Mouse (Mus musculus): Measurements from ENCODE around the gene Wsb2.
A peak's percentile ranks its signal among the peaks of the same experiment; 100 is the strongest.
"Not testable (repeated sequence)": the region's sequence is repeated elsewhere in the genome, so short reads cannot be mapped to it uniquely, and the experiment has no call there.

Wsb2 gene

GRCm38 (mm10) chr5:117390895-117391294, 33.8 kb downstream of the Wsb2 start:
- no peak for DNase-seq

- DNase-seq: no peak
These were observed 38.7 kb downstream of the Wsb2 start for GRCm38 (mm10) chr5:117395834-117396233.

- no peak for DNase-seq
These were observed 39.5 kb downstream of the Wsb2 start for GRCm38 (mm10) chr5:117396596-117397014.

GRCm38 (mm10) chr5:117397371-117397770, 40.3 kb downstream of the Wsb2 start:
- DNase-seq: no peak

GRCm38 (mm10) chr5:117398007-117398550, 41.0 kb downstream of the Wsb2 start:
- peak; percentile 51 to 68 for DNase-seq

GRCm38 (mm10) chr5:117399281-117399680, 42.2 kb downstream of the Wsb2 start:
- DNase-seq: no peak

GRCm38 (mm10) chr5:117403609-117404008, 46.5 kb downstream of the Wsb2 start:
- DNase-seq: no peak

- DNase-seq: not testable (repeated sequence)
These were observed 47.6 kb downstream of the Wsb2 start for GRCm38 (mm10) chr5:117404671-117405070.

- peak; percentile 68 to 72 for DNase-seq
These were observed 51.1 kb downstream of the Wsb2 start for GRCm38 (mm10) chr5:117408216-117408615.

- no peak for DNase-seq
These were observed 52.3 kb downstream of the Wsb2 start for GRCm38 (mm10) chr5:117409369-117409768.

GRCm38 (mm10) chr5:117413507-117414501, 56.7 kb downstream of the Wsb2 start, which contains the start of gene Ksr2:
Gene Ksr2 (plus strand): TSS chr5:117414000.
- DNase-seq: peak; percentile 74 to 86

GRCm38 (mm10) chr5:117414611-117415010, 57.5 kb downstream of the Wsb2 start:
- no peak for DNase-seq

GRCm38 (mm10) chr5:117415011-117415912, 58.2 kb downstream of the Wsb2 start:
- no peak for DNase-seq

- DNase-seq: no peak
These were observed 60.3 kb downstream of the Wsb2 start for GRCm38 (mm10) chr5:117417442-117417841.

Measured in kidney, postnatal 4 days (tissue).